Mouse (Mus musculus) liver, embryonic 12.5 days (tissue): ENCODE measurements around the gene Arhgef1. TPM values are rescaled to one million over a fixed set of nuclear protein-coding genes. Genes with fewer than 3 reads are reported as not detected.
A peak's percentile ranks its signal among the peaks of the same experiment; 100 is the strongest.

ENCODE experiments used
- ATAC-seq: fragments of 200-750 bp; cut with Nextera tagmentation; 2 replicates; pipeline ENCODE4 v1.8.0; 2017; ENCODE audit warnings: moderate number of reproducible peaks, mild to moderate bottlenecking, moderate library complexity
- H3K27ac ChIP-seq: fragments of 300-500 bp; sonication (generic); 2 replicates; pipeline ENCODE4 v1.5.1; 2016; ENCODE audit warnings: mild to moderate bottlenecking
- H3K27me3 ChIP-seq: fragments of 300-500 bp; sonication (generic); replicated peaks from 2 replicates; pipeline ENCODE4 v1.6.1; 2016; ENCODE audit warnings: mild to moderate bottlenecking, moderate library complexity
- H3K36me3 ChIP-seq: fragments of 300-500 bp; sonication (generic); 2 replicates; pipeline ENCODE4 v1.6.1; 2016; ENCODE audit warnings: mild to moderate bottlenecking, moderate library complexity
- H3K4me1 ChIP-seq: fragments of 300-500 bp; sonication (generic); 2 replicates; pipeline ENCODE4 v1.6.1; 2016
- H3K4me2 ChIP-seq: fragments of 300-500 bp; sonication (generic); 2 replicates; pipeline ENCODE4 v1.6.1; 2016; ENCODE audit warnings: mild to moderate bottlenecking, moderate library complexity
- H3K4me3 ChIP-seq: fragments of 300-500 bp; sonication (generic); 2 replicates; pipeline ENCODE4 v1.5.1; 2016; ENCODE audit warnings: mild to moderate bottlenecking, moderate library complexity
- H3K9ac ChIP-seq: fragments of 300-500 bp; sonication (generic); 2 replicates; pipeline ENCODE4 v1.6.1; 2016; ENCODE audit warnings: mild to moderate bottlenecking, moderate library complexity
- H3K9me3 ChIP-seq: fragments of 300-500 bp; sonication (generic); replicated peaks from 2 replicates; pipeline ENCODE4 v1.6.1; 2016; ENCODE audit warnings: mild to moderate bottlenecking, moderate library complexity
- WGBS: fragments of 180-500 bp; shearing (Covaris S2); methylation state at CpG from one replicate; pipeline ENCODE4 v1.1.7; 2016; ENCODE audit not compliant: insufficient replicate concordance; 5-methylcytosine and 5-hydroxymethylcytosine counted together
- polyA plus RNA-seq: library from polyadenylated mRNA; unstranded; fragments of >200 nt; fragmentation: Nextera tagmentation; extraction: Ambion mirVana; gene quantifications from 2 replicates; pipeline ENCODE4 v1.2.1, GENCODE M21; 2016

The Arhgef1 gene
- polyA plus RNA-seq, 1 experiment from 2014 or later: 80.4 TPM

- Histone ChIP-seq H3K4me2 (no peak overlapping the region), H3K36me3 (no peaks in the 10 kb centered on the region), H3K4me1 (peaks cover 7% of the 10 kb centered on the region; the same call in 1 of the 2 replicates), H3K27me3 (peaks cover 100% of the 10 kb centered on the region), H3K9me3 (no peaks in the 10 kb centered on the region), H3K27ac (no peak overlapping the region), H3K4me3 (no peak overlapping the region), H3K9ac (no peak overlapping the region)
- WGBS: 1% methylated on average over 8 of the region's 8 CpGs
- peak; percentile 29; the same call in 1 of the 2 replicates for ATAC-seq
Measured at GRCm38 (mm10) chr7:24949958-24950623, 47.4 kb downstream of the Arhgef1 start.

GRCm38 (mm10) chr7:24953966-24954365 lies 51.3 kb downstream of the Arhgef1 start:
- no peak for ATAC-seq
- Histone ChIP-seq H3K4me2 (peak overlapping the region; percentile 62), H3K36me3 (no peaks in the 10 kb centered on the region), H3K9ac (no peak overlapping the region; the same call in 1 of the 2 replicates), H3K9me3 (0 out of 2 replicates have a peak, but pooled peaks cover 3% of the 10 kb centered on the region), H3K27ac (no peak overlapping the region), H3K27me3 (peaks cover 86% of the 10 kb centered on the region), H3K4me3 (peak overlapping the region; percentile 44), H3K4me1 (peaks cover 7% of the 10 kb centered on the region; the same call in 1 of the 2 replicates)
- WGBS: 2% methylated on average over 24 of the region's 24 CpGs

GRCm38 (mm10) chr7:24954450-24954849 lies 51.7 kb downstream of the Arhgef1 start:
- ATAC-seq: no peak
- Histone ChIP-seq H3K36me3 (no peaks in the 10 kb centered on the region), H3K9me3 (0 out of 2 replicates have a peak, but pooled peaks cover 3% of the 10 kb centered on the region), H3K4me1 (peaks cover 7% of the 10 kb centered on the region; the same call in 1 of the 2 replicates), H3K4me2 (peak overlapping the region; percentile 62), H3K27me3 (peaks cover 81% of the 10 kb centered on the region), H3K9ac (no peak overlapping the region), H3K4me3 (peak overlapping the region; percentile 44), H3K27ac (no peak overlapping the region)
- 2% methylated on average over 30 of the region's 30 CpGs for WGBS

- Histone ChIP-seq H3K4me1 (peaks cover 7% of the 10 kb centered on the region; the same call in 1 of the 2 replicates), H3K27ac (no peak overlapping the region), H3K4me3 (0 out of 2 replicates have a peak overlapping the region, but pooled peaks have one; percentile 44), H3K4me2 (peak overlapping the region; percentile 62), H3K9ac (no peak overlapping the region), H3K36me3 (no peaks in the 10 kb centered on the region), H3K27me3 (peaks cover 73% of the 10 kb centered on the region), H3K9me3 (0 out of 2 replicates have a peak, but pooled peaks cover 3% of the 10 kb centered on the region)
- no peak for ATAC-seq
- WGBS: 10% methylated on average over 9 of the region's 33 CpGs
Measured at GRCm38 (mm10) chr7:24955226-24955625, 52.5 kb downstream of the Arhgef1 start.

GRCm38 (mm10) chr7:24964288-24964687 lies 61.6 kb downstream of the Arhgef1 start:
- H3K9ac ChIP-seq: no peak overlapping the region
- H3K27me3 ChIP-seq: peaks cover 3% of the 10 kb centered on the region; the same call in 1 of the 2 replicates
- no peaks in the 10 kb centered on the region for H3K9me3 ChIP-seq
- H3K27ac ChIP-seq: no peak overlapping the region
- no peak overlapping the region for H3K4me3 ChIP-seq
- WGBS: 48% methylated on average over 2 of the region's 2 CpGs
- H3K4me1 ChIP-seq: peaks cover 3% of the 10 kb centered on the region; the same call in 1 of the 2 replicates
- H3K36me3 ChIP-seq: peaks cover under 1% of the 10 kb centered on the region; the same call in 1 of the 2 replicates
- ATAC-seq: no peak
- no peak overlapping the region for H3K4me2 ChIP-seq

GRCm38 (mm10) chr7:24964897-24965535 lies 62.3 kb downstream of the Arhgef1 start:
- Histone ChIP-seq H3K27ac (no peak overlapping the region), H3K4me3 (no peak overlapping the region), H3K36me3 (peaks cover 8% of the 10 kb centered on the region; the same call in 1 of the 2 replicates), H3K9ac (no peak overlapping the region), H3K9me3 (no peaks in the 10 kb centered on the region), H3K4me1 (peaks cover 3% of the 10 kb centered on the region; the same call in 1 of the 2 replicates), H3K27me3 (peaks cover 3% of the 10 kb centered on the region; the same call in 1 of the 2 replicates), H3K4me2 (no peak overlapping the region)
- no peak for ATAC-seq
- WGBS: 13% methylated on average over 5 of the region's 5 CpGs

- 64% methylated on average over 8 of the region's 8 CpGs for WGBS
Measured at GRCm38 (mm10) chr7:24967966-24968365, 65.3 kb downstream of the Arhgef1 start.

GRCm38 (mm10) chr7:24968463-24968862 lies 65.8 kb downstream of the Arhgef1 start:
- Histone ChIP-seq H3K9ac (no peak overlapping the region), H3K4me1 (peaks cover 19% of the 10 kb centered on the region), H3K4me3 (no peak overlapping the region), H3K9me3 (no peaks in the 10 kb centered on the region), H3K27ac (no peak overlapping the region), H3K4me2 (no peak overlapping the region), H3K36me3 (peaks cover 11% of the 10 kb centered on the region; the same call in 1 of the 2 replicates), H3K27me3 (peaks cover 3% of the 10 kb centered on the region; the same call in 1 of the 2 replicates)
- 72% methylated on average over 6 of the region's 6 CpGs for WGBS
- ATAC-seq: no peak

More at GRCm38 (mm10) chr7:24967966-24968365, 65.3 kb downstream of the Arhgef1 start:
- peaks cover 3% of the 10 kb centered on the region; the same call in 1 of the 2 replicates for H3K27me3 ChIP-seq
- no peak for ATAC-seq
- no peak overlapping the region for H3K9ac ChIP-seq
- H3K4me2 ChIP-seq: no peak overlapping the region
- no peak overlapping the region for H3K27ac ChIP-seq
- no peak overlapping the region for H3K4me3 ChIP-seq
- H3K9me3 ChIP-seq: no peaks in the 10 kb centered on the region
- peaks cover 11% of the 10 kb centered on the region; the same call in 1 of the 2 replicates for H3K36me3 ChIP-seq
- peaks cover 16% of the 10 kb centered on the region for H3K4me1 ChIP-seq

GRCm38 (mm10) chr7:24969805-24970204 lies 67.1 kb downstream of the Arhgef1 start:
- Histone ChIP-seq H3K9ac (no peak overlapping the region), H3K4me3 (no peak overlapping the region), H3K36me3 (peaks cover 11% of the 10 kb centered on the region; the same call in 1 of the 2 replicates), H3K4me1 (peaks cover 21% of the 10 kb centered on the region), H3K27me3 (peaks cover 3% of the 10 kb centered on the region; the same call in 1 of the 2 replicates), H3K4me2 (no peak overlapping the region), H3K27ac (no peak overlapping the region), H3K9me3 (no peaks in the 10 kb centered on the region)
- ATAC-seq: no peak
- WGBS: 75% methylated on average over 12 of the region's 12 CpGs

GRCm38 (mm10) chr7:24970341-24970740 lies 67.6 kb downstream of the Arhgef1 start:
- 85% methylated on average over 3 of the region's 3 CpGs for WGBS
- Histone ChIP-seq H3K9me3 (no peaks in the 10 kb centered on the region), H3K4me3 (no peak overlapping the region), H3K9ac (no peak overlapping the region), H3K27ac (no peak overlapping the region), H3K27me3 (peaks cover 3% of the 10 kb centered on the region; the same call in 1 of the 2 replicates), H3K36me3 (peaks cover 11% of the 10 kb centered on the region; the same call in 1 of the 2 replicates), H3K4me2 (no peak overlapping the region), H3K4me1 (peaks cover 21% of the 10 kb centered on the region)
- ATAC-seq: no peak

- Histone ChIP-seq H3K9ac (peak overlapping the region; percentile 81), H3K4me1 (peaks cover 21% of the 10 kb centered on the region), H3K27ac (peak overlapping the region; percentile 89), H3K9me3 (no peaks in the 10 kb centered on the region), H3K4me3 (peak overlapping the region; percentile 83), H3K27me3 (peaks cover 3% of the 10 kb centered on the region; the same call in 1 of the 2 replicates), H3K36me3 (peaks cover 11% of the 10 kb centered on the region; the same call in 1 of the 2 replicates), H3K4me2 (peak overlapping the region; percentile 99)
- WGBS: 7% methylated on average over 19 of the region's 19 CpGs
- peak; percentile 0; the same call in 1 of the 2 replicates for ATAC-seq
Measured at GRCm38 (mm10) chr7:24971261-24971971, 68.7 kb downstream of the Arhgef1 start.
